Mouse (Mus musculus): ENCODE results near the gene Myh3. TPM values are rescaled to one million over a fixed set of nuclear protein-coding genes. Genes with fewer than 3 reads are reported as not detected.

Myh3 gene
- polyA plus RNA-seq, 1 experiment from 2014 or later, result 4.7 TPM

DNA sequence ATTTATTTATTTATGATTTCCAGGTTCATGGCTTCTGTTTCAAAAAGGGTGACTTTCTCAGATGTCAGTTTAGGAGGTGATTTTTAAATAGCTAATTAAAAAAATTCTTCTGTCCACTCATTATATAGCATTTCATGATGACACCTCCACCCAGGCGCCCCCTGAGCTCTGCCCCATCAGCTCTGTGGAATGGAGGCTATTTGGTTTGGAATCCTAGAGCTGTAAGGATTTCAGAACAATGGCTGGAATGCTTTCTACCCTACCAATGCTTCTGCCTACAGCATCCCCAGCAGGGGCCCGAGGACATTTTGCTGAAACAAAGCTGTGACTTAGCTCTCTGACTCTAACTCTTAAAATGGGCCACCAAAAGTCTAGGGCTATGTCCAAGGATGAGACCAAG is 55.4 kb downstream of the Myh3 start:
- Histone ChIP-seq H3K27ac (replicated peaks; ENCODE audit: low read depth, low read length) (no peak overlapping the region), H3K4me2 (ENCODE audit: low read depth, severe bottlenecking) (no peak overlapping the region), H3K9ac (ENCODE audit: low read length) (no peak overlapping the region), H3K9me3 (ENCODE audit: control insufficient read depth, low read length) (no peaks in the 10 kb centered on the region), H3K36me3 (ENCODE audit: control insufficient read depth, insufficient read depth, low read length) (no peaks in the 10 kb centered on the region), H3K27me3 (ENCODE audit: control insufficient read depth, insufficient read depth, low read length) (no peaks in the 10 kb centered on the region), H3K4me3 (ENCODE audit: low read depth, low read length) (no peak overlapping the region), H3K4me1 (ENCODE audit: control insufficient read depth, insufficient read depth, low read length) (no peaks in the 10 kb centered on the region)
- 90% methylated on average over 2 of the region's 2 CpGs for WGBS
- ATAC-seq (ENCODE audit: insufficient number of reproducible peaks, low FRiP score, low TSS enrichment, low read depth) (no peak), DNase-seq (ENCODE audit: low spot score) (no peak)

DNA sequence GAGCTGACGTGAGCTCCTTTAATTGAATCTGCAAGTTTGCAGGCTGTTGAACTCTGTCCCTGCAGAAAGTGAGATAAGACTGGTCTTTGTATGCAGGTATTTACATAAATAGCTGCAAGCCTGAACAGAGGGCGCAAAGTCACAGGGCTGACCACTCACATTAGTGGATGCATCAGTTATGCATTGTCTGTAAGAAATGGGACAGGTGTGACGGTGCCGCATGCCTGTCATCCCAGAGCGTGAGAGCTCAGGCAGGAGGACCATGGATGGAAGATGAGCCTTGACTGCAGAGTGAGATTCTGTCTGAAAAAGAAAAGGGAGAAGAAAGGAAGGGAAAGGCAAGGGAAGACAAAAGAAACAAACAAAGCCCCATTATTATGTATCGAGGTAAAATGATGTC is 56.6 kb downstream of the Myh3 start:
- Histone ChIP-seq H3K4me3 (ENCODE audit: low read depth, low read length) (no peak overlapping the region), H3K27ac (replicated peaks; ENCODE audit: low read depth, low read length) (no peak overlapping the region), H3K4me1 (ENCODE audit: control insufficient read depth, insufficient read depth, low read length) (no peaks in the 10 kb centered on the region), H3K4me2 (ENCODE audit: low read depth, severe bottlenecking) (no peak overlapping the region), H3K27me3 (ENCODE audit: control insufficient read depth, insufficient read depth, low read length) (no peaks in the 10 kb centered on the region), H3K9ac (ENCODE audit: low read length) (no peak overlapping the region), H3K36me3 (ENCODE audit: control insufficient read depth, insufficient read depth, low read length) (no peaks in the 10 kb centered on the region), H3K9me3 (ENCODE audit: control insufficient read depth, low read length) (no peaks in the 10 kb centered on the region)
- WGBS, result 86% methylated on average over 6 of the region's 6 CpGs
- ATAC-seq (ENCODE audit: insufficient number of reproducible peaks, low FRiP score, low TSS enrichment, low read depth) (no peak), DNase-seq (ENCODE audit: low spot score) (no peak)

DNA sequence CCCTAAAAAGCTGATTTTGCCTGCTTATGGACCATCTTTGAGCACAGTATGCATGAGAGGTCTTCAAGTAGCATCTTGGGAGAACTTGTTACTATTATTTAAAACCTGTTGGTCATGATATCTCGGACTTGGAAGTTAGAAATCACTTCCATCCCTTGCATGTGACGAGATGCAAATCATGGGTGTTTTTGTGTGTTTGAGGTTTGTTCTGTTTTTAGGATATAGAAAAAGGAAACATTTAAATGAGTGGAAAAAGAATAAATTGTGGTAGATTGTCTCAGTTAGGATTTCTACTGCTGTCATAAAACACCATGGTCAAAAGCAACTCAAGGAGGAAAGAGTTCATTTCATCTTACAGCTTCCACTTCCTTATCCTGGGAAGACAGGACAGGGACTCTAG is 57.4 kb downstream of the Myh3 start:
- 85% methylated on average over 2 of the region's 2 CpGs for WGBS
- Histone ChIP-seq H3K4me3 (ENCODE audit: low read depth, low read length) (no peak overlapping the region), H3K9ac (ENCODE audit: low read length) (no peak overlapping the region), H3K4me2 (ENCODE audit: low read depth, severe bottlenecking) (no peak overlapping the region), H3K27me3 (ENCODE audit: control insufficient read depth, insufficient read depth, low read length) (no peaks in the 10 kb centered on the region), H3K9me3 (ENCODE audit: control insufficient read depth, low read length) (no peaks in the 10 kb centered on the region), H3K27ac (replicated peaks; ENCODE audit: low read depth, low read length) (no peak overlapping the region), H3K36me3 (ENCODE audit: control insufficient read depth, insufficient read depth, low read length) (no peaks in the 10 kb centered on the region), H3K4me1 (ENCODE audit: control insufficient read depth, insufficient read depth, low read length) (no peaks in the 10 kb centered on the region)
- ATAC-seq (ENCODE audit: insufficient number of reproducible peaks, low FRiP score, low TSS enrichment, low read depth) (no peak), DNase-seq (ENCODE audit: low spot score) (no peak)

DNA sequence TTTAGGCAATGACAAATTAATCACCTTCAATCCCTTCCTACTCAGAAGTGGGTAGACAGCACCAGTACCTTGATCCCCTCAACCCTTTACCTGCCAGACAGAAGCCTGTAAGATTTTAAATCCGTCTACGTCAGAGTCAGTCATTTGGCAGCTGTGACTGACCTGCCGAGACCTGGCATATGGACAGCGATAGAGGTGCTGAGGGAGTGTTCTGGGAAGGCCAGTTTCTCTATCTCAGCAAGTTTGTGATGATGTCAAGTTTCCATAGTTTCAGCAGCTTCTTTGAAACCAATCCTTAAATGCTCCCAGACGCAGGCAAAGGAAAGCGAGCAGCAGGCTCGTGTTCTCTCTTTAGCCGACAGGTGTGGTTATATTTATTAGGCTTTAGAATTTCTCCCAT is 61.5 kb downstream of the Myh3 start:
- no peaks in the 10 kb centered on the region for H3K27me3 ChIP-seq (ENCODE audit: control insufficient read depth, insufficient read depth, low read length)
- H3K4me1 ChIP-seq (ENCODE audit: control insufficient read depth, insufficient read depth, low read length), result no peaks in the 10 kb centered on the region
- no peak for ATAC-seq (ENCODE audit: insufficient number of reproducible peaks, low FRiP score, low TSS enrichment, low read depth)
- no peak for DNase-seq (ENCODE audit: low spot score)
- no peak overlapping the region for H3K27ac ChIP-seq (replicated peaks; ENCODE audit: low read depth, low read length)
- no peak overlapping the region for H3K4me3 ChIP-seq (ENCODE audit: low read depth, low read length)
- H3K9me3 ChIP-seq (ENCODE audit: control insufficient read depth, low read length), result no peaks in the 10 kb centered on the region
- no peaks in the 10 kb centered on the region for H3K36me3 ChIP-seq (ENCODE audit: control insufficient read depth, insufficient read depth, low read length)
- no peak overlapping the region for H3K9ac ChIP-seq (ENCODE audit: low read length)
- H3K4me2 ChIP-seq (ENCODE audit: low read depth, severe bottlenecking), result no peak overlapping the region
- WGBS, result 58% methylated on average over 8 of the region's 8 CpGs

DNA sequence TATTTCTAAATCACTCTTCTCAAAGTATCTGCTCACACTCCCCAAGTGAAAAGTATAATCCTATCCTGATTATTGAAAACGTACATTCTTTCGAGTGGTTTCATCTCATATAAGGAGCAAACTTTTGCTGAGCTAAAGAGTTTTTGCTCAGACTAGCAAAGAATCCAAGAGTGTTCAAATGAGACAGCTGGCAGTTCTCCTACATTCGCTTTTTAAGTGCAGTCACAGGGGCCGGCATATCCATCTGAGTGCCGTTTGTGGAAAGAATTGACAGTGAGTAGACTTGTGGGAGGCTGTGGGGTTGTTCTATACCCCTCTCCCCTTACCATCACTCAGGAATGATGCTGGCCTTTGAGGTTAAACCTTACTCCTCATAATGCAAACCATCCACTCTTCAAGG is 62.1 kb downstream of the Myh3 start:
- H3K27me3 ChIP-seq (ENCODE audit: control insufficient read depth, insufficient read depth, low read length), result no peaks in the 10 kb centered on the region
- ATAC-seq (ENCODE audit: insufficient number of reproducible peaks, low FRiP score, low TSS enrichment, low read depth) (no peak), DNase-seq (ENCODE audit: low spot score) (no peak)
- no peaks in the 10 kb centered on the region for H3K4me1 ChIP-seq (ENCODE audit: control insufficient read depth, insufficient read depth, low read length)
- no peak overlapping the region for H3K9ac ChIP-seq (ENCODE audit: low read length)
- no peak overlapping the region for H3K4me2 ChIP-seq (ENCODE audit: low read depth, severe bottlenecking)
- no peak overlapping the region for H3K4me3 ChIP-seq (ENCODE audit: low read depth, low read length)
- no peaks in the 10 kb centered on the region for H3K36me3 ChIP-seq (ENCODE audit: control insufficient read depth, insufficient read depth, low read length)
- H3K27ac ChIP-seq (replicated peaks; ENCODE audit: low read depth, low read length), result no peak overlapping the region
- 84% methylated on average over 5 of the region's 5 CpGs for WGBS
- H3K9me3 ChIP-seq (ENCODE audit: control insufficient read depth, low read length), result no peaks in the 10 kb centered on the region

DNA sequence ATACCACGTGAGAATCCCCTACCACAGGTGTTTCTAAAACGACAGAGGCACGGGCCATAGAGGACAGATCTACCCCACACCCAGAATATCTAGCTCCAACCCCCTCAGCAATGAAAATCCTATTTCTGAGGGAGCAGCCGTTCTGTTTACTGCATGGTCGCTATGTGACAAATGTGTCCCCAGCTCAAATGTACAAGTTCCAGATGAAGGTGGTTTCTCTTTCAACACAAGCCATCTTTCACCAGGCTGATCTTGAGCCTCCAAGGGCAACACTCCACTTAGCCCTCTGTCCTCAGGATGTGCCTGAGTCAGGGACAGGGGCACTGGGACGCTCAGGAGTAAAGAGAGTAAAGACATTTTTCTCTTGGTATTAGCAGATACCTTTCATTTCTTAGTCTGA is 62.9 kb downstream of the Myh3 start:
- Histone ChIP-seq H3K4me1 (ENCODE audit: control insufficient read depth, insufficient read depth, low read length) (no peaks in the 10 kb centered on the region), H3K4me3 (ENCODE audit: low read depth, low read length) (no peak overlapping the region), H3K9me3 (ENCODE audit: control insufficient read depth, low read length) (no peaks in the 10 kb centered on the region), H3K27ac (replicated peaks; ENCODE audit: low read depth, low read length) (no peak overlapping the region), H3K9ac (ENCODE audit: low read length) (no peak overlapping the region), H3K4me2 (ENCODE audit: low read depth, severe bottlenecking) (no peak overlapping the region), H3K36me3 (ENCODE audit: control insufficient read depth, insufficient read depth, low read length) (no peaks in the 10 kb centered on the region), H3K27me3 (ENCODE audit: control insufficient read depth, insufficient read depth, low read length) (no peaks in the 10 kb centered on the region)
- ATAC-seq (ENCODE audit: insufficient number of reproducible peaks, low FRiP score, low TSS enrichment, low read depth) (no peak), DNase-seq (ENCODE audit: low spot score) (no peak)
- WGBS, result 81% methylated on average over 6 of the region's 6 CpGs

DNA sequence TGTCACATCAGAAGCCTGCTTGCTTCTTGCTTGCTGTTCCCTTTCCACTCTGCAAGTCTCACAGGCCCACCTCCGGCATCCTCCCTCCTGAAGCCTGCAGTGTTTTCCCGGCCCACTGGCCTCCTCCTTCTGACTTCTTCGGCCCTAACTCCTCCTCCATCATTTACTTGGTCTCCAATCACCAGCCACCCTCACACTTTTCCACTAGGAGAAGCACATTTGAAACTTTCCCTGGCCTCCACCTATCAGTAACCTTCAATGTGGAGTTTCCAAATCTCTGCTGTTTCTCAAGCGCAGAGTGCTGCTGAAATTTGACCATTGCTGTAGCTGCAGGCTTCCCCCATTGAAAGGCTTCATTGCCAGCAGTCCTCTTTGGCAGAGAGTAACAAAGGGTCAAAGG is 63.9 kb downstream of the Myh3 start:
- H3K4me2 ChIP-seq (ENCODE audit: low read depth, severe bottlenecking), result no peak overlapping the region
- H3K27ac ChIP-seq (replicated peaks; ENCODE audit: low read depth, low read length), result no peak overlapping the region
- H3K27me3 ChIP-seq (ENCODE audit: control insufficient read depth, insufficient read depth, low read length), result no peaks in the 10 kb centered on the region
- no peaks in the 10 kb centered on the region for H3K9me3 ChIP-seq (ENCODE audit: control insufficient read depth, low read length)
- no peak for ATAC-seq (ENCODE audit: insufficient number of reproducible peaks, low FRiP score, low TSS enrichment, low read depth)
- 58% methylated on average over 4 of the region's 4 CpGs for WGBS
- H3K36me3 ChIP-seq (ENCODE audit: control insufficient read depth, insufficient read depth, low read length), result no peaks in the 10 kb centered on the region
- no peak for DNase-seq (ENCODE audit: low spot score)
- no peak overlapping the region for H3K4me3 ChIP-seq (ENCODE audit: low read depth, low read length)
- no peaks in the 10 kb centered on the region for H3K4me1 ChIP-seq (ENCODE audit: control insufficient read depth, insufficient read depth, low read length)
- no peak overlapping the region for H3K9ac ChIP-seq (ENCODE audit: low read length)

DNA sequence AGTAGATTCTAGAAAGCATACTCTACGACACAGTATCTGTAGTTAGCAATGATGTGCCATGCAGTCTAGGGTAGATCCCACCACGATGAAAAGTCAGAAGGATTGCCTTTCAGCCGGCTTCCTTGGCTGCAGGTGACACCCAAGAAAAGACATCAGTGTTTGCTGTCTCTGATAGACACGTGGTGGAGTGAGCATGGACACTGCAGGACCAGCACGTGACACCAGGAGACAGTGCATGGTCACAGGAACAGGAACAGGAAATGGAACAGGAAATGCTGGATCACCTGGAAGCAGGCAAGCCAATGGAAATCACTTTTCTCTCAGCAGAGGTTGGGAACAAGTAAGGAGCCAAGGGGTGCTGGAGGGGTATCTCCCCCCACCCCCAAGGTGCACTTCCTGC is 65.0 kb downstream of the Myh3 start:
- H3K4me2 ChIP-seq (ENCODE audit: low read depth, severe bottlenecking), result no peak overlapping the region
- H3K27ac ChIP-seq (replicated peaks; ENCODE audit: low read depth, low read length), result no peak overlapping the region
- DNase-seq (ENCODE audit: low spot score) (no peak), ATAC-seq (ENCODE audit: insufficient number of reproducible peaks, low FRiP score, low TSS enrichment, low read depth) (no peak)
- no peaks in the 10 kb centered on the region for H3K4me1 ChIP-seq (ENCODE audit: control insufficient read depth, insufficient read depth, low read length)
- H3K27me3 ChIP-seq (ENCODE audit: control insufficient read depth, insufficient read depth, low read length), result no peaks in the 10 kb centered on the region
- no peak overlapping the region for H3K9ac ChIP-seq (ENCODE audit: low read length)
- H3K4me3 ChIP-seq (ENCODE audit: low read depth, low read length), result no peak overlapping the region
- H3K9me3 ChIP-seq (ENCODE audit: control insufficient read depth, low read length), result no peaks in the 10 kb centered on the region
- H3K36me3 ChIP-seq (ENCODE audit: control insufficient read depth, insufficient read depth, low read length), result no peaks in the 10 kb centered on the region
- 73% methylated on average over 5 of the region's 5 CpGs for WGBS

DNA sequence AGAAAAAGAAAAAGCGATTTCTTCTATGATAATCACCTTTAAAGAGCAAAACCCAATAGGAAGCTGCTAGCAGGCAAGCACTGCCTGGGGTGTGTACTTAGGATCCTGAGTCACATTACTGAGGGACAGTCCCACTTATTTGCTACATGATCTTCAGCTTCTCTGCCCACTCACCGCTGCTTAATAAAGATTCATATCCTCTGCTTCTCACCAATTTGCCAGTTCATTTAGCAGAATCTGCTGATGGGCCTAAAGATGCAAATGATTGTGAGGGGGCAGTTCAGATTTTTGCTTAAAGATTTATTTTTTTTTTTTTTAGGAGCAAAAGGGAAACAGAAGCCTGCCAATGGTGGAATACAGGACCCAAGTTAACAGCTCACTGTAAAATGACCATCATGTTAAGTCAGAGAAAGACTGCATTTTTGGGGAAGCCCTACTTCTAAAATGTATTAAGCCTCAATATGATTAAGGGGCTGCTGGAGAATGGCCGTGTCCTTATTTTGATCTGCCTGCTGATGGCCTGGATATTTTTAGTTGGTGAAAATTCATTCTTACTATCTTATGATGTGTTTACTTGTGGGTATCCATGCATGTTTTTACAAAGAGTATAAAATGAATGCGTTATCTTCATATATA is 65.9 kb downstream of the Myh3 start:
- Histone ChIP-seq H3K4me1 (ENCODE audit: control insufficient read depth, insufficient read depth, low read length) (no peaks in the 10 kb centered on the region), H3K27ac (replicated peaks; ENCODE audit: low read depth, low read length) (no peak overlapping the region), H3K4me3 (ENCODE audit: low read depth, low read length) (no peak overlapping the region), H3K4me2 (ENCODE audit: low read depth, severe bottlenecking) (no peak overlapping the region), H3K9ac (ENCODE audit: low read length) (no peak overlapping the region), H3K27me3 (ENCODE audit: control insufficient read depth, insufficient read depth, low read length) (no peaks in the 10 kb centered on the region), H3K9me3 (ENCODE audit: control insufficient read depth, low read length) (no peaks in the 10 kb centered on the region), H3K36me3 (ENCODE audit: control insufficient read depth, insufficient read depth, low read length) (no peaks in the 10 kb centered on the region)
- 89% methylated on average over 4 of the region's 4 CpGs for WGBS
- no peak for ATAC-seq (ENCODE audit: insufficient number of reproducible peaks, low FRiP score, low TSS enrichment, low read depth)
- DNase-seq (ENCODE audit: low spot score), result no peak
